Mouse (Mus musculus): ENCODE results near the gene Irs2.
A peak's percentile ranks its signal among the peaks of the same experiment; 100 is the strongest.

The Irs2 gene

GRCm38 (mm10) chr8:10980876-10981275 is 27.4 kb downstream of the Irs2 start:
- DNase-seq = no peak

GRCm38 (mm10) chr8:10979916-10980315 is 28.3 kb downstream of the Irs2 start:
- no peak for DNase-seq

DNA sequence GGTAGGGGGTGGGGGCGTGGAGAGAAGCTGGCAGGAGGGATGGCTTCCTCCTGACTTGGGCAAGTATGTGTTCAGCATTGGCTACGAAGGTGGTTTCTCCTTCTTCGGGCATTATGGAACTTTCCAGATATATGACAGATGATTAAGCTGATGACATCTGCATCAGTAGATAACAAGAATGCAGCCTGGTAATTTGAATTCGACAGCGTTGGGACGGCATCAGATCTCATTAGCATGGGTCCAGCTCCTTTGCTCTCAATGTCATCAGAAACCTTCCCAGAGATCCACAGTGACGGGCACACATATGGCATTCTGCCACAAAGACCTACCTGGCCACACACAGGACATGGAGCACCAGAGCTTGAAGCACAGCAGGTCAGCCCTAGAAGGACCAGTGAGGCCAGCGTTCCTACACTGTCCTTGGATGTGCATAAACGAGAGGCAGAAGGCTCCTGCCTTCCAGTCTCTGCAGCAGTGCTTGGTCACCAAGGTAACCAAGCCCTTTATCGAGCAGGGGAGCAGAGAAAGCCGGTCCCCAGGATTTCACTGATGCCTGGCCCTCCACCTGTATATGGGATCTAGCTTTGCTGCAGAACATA is 29.0 kb downstream of the Irs2 start:
- no peak for DNase-seq

DNA sequence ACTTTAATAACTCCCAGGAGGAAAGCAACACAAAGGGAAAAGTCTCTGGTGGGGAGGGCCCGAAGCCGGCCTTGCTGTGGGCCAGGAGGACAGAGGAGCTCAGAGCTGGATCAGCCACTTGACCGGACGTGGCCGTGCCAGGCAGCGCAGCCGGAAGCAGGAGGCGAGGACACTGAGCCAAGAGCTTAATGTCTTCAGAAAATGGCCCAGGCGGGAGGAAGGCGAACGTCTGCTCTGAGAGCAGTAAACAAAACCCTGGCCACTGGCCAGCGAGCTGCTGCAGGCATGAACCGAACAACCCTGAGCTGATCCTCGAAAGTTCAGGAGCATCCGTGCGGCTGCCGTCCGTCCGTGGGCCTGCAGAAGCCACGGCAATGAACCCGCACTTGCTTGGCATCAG is 29.9 kb downstream of the Irs2 start:
- DNase-seq = peak; percentile 70

DNA sequence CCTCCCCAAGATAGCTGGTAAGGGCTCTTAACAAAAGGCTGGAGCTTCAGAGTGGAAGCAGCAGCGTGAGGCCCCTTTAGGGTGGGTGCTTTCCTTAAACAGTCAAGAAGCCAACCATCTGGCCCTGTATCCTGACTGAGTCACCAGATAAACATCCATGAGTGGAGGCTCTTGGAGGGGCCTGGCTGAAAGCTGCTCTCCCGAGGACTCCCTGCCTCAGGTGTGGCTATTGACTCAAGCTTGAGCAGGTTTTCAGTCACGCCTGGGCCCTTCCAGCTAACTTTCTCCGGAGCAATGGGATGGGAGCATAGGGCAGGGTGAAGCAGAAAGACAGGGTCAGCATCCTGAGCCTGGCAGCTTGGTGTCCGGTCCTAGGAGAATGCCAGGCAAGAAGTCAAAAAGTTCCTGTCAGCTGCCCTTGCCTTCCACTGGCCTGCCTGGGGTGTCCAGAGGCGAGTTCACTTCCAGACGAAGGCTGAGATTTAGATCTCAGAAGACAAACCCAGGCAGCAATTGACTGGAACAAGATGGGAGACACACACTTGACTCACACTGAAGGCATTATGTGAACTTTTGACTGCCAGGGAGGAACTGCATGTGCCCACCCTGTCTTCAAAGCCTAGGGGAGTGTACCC is 30.4 kb downstream of the Irs2 start:
- DNase-seq = no peak

DNA sequence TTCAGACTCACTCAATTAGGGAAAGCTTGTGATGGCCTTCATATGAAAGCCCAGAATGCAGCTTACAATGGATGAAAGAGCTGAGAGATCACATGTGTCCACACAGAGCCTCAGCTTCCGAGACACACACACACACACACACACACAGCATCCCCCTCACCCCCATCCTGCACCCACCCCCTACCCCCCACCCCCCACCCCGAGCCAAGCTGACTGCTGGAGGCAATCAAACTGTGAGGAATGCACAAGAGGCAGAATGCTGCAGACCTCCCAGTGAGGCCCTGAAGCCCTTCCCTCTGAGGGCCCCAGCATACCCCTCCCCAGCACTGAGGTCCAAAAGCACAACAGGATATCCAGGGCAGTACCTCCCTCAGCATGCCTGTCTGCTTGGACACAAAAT is 33.6 kb downstream of the Irs2 start:
- DNase-seq = no peak

DNA sequence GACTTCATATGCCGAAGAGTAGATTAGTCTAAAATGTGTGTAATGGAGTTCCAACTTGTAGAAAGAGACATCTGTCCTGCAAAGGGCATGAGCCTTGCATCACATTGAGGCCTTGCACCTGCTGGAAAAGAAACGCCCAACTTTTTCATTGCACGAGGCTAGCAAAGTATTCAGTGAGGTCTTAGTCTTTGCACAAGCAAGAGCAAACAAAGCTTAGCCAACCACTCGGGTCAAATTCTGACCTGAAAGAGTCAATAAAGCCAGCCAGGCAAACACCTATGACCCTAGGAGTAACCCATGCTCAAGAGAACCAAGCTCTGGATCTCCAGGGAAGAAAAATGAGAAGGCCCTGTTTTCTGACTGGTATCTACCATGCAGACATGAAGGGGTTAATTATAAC is 34.1 kb downstream of the Irs2 start:
- no peak for DNase-seq

- DNase-seq = no peak
Measured at GRCm38 (mm10) chr8:10972851-10973452, 35.3 kb downstream of the Irs2 start.

GRCm38 (mm10) chr8:10971984-10972383 is 36.3 kb downstream of the Irs2 start:
- no peak for DNase-seq

DNA sequence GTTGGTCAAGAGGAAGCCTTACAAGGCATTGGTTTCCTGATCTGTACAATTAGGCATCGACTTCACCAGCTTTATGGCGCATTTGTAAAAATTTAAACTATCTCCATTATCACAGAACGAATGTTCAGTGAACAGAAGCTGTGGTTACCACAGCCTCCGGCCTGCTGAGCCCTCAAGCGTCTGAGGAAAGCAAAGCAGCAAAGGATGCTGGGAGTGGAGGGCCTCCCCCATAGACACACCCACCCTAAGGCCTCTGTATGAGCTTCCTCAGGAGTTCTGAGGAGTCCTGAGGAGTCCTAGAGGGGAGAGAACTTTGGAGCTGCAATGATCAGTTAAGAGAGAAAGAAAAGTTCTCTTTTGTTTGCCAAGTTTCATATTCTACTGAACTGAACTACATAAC is 36.7 kb downstream of the Irs2 start:
- no peak for DNase-seq

DNA sequence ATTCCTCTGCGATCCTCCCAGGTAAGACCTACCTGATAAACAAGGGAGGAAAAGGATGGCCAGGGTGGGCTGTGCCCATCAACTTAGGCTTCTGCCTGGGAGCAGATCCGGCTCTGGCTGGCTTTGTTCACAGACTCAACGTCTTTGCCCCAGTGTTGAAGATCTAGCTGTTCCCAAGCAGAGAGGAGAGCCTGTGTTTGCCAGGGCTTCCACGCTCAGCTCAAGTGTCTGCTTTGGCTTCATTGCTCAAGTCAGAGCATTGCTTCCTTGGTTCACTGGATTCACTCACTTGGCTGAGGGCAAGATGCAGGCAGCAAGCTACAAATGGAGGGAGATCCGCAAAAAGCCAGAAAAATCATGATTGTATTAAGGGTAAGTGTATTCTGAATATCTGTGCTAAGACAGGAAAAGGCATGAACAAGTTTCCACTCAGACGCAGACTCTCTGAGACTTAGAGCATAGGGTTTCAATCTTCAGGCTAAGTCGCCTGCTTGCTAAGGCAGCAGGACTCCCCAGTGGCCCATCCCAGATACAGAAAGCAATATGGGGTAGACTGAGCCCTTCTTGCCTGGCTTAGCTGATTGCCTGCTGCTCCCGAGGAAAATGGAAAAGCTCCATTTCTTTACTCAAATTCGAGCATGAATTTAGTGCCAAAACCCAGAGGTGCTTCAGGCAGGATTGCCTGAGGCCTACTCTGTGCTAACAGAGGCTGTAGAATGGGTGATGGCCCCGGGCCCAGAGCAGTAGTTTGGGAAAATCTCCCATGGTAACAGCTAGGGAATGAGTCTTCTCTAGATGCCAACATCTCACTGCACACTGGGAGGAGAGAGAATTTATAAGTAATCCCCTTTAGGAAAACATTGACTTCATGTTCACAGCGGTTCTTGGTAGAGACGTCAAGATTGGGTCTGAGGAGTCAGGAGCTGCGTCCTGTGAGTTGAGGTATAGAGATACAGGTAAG is 37.5 kb downstream of the Irs2 start:
- peak; percentile 36 for DNase-seq

- no peak for DNase-seq
Measured at GRCm38 (mm10) chr8:10968687-10969086, 39.6 kb downstream of the Irs2 start.

DNA sequence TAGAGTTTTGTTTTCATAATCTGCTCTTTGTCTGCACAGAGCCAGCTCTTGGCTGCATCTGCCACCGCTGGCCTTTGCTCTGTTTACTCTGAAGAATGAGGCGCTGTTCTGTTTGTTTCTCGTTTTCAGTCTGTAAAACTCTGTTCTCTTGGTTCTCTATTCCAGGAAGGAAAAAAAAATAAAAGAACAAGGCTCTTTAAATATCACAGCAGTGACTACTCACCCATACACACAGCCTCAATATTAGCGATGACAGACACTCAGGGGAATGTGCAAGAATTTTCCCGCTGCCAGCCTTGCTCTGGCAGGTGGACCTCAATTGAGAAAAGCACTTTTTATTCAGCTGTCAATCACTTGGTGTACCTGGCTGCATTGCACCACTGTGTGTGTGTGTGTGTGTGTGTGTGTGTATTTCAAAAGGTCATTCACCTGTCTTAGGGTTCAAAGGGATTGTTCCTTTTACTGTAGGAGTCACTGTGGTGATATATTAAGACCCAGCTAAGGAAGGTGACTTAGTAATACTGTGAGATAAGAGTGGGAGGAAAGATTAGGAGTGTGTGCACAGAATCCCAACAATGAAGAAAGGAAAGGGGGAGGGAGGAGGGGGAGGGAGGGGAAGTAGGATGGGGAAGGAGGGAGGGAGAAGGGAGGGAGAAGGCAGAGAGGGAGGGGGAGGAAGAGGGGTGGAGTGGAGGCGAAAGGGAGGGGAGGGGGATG is 42.7 kb downstream of the Irs2 start:
- DNase-seq = no peak

DNA sequence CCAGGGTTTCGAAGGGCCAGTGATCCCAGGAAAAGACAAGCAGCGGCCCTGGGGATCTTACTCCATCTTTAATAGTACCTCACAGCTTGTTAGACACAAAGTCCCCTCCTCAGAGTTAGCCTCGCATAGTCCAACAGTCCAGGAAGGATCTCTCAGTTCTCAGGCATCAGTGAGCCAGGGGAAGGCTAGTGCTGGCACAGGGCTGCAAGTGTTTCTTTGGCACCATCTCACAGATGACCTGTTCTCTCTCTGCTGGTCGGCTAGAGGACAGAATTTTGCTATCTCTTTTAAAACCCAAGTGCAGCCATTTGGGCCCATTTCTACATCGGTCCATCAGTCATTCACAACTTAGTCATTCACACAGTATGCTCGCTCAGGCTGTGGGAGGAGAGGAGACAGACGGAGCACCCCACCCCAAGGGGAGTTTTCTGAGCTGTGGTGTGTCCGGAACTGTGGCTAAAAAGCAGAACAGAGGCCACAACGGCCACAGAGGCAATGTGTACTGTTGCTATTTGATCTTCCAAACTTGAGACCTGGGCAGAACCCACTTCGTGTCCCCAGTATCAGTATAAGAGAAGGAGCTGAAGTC is 43.7 kb downstream of the Irs2 start:
- no peak for DNase-seq

DNA sequence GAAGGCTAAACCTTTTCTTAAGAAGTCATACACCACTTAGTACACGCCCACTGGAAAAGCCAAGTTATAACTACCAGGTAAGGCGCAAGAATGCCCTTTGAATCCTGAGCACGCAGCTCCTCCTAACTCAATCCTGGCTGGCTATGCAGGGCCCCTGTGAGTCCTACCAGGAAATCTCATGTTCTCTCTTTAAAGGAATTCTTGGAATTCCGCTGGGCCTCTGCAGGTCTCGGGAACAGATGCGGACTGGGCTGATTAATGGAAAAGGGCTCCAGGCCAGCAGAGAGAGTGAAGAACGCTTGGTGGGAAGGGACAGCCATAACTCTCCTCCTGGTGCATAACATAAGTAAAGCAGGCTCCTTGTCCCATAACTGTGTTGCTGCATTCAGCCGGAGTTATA is 46.3 kb downstream of the Irs2 start:
- DNase-seq = peak; percentile 67

DNA sequence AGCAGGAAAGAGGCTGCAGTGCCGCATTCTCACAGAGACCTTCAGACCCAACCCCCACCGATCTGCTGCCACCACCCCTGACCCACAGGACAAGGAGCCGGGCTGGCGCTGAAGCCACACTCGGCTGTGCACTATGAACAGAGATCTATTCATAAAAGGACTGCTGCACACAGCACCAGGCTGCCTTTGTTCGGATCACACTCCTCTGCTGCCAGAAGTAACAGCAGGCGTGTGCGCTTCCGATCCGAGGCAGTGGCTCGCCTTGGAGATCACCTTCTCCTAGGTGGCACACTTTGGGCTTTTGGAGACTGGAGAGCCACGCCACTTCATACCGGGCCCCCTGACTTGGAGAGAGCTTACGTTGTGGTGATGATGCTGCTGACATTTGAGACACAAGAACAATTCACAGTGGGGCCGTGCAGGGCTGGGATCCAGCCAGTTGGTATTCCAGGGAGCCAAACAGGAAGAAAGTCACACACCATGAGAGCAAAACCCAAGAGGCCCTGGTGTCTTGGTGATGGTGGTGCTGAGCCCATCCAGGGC is 47.9 kb downstream of the Irs2 start:
- DNase-seq = no peak

- no peak for DNase-seq
Measured at GRCm38 (mm10) chr8:10957292-10957955, 50.8 kb downstream of the Irs2 start.

- peak; percentile 93 for DNase-seq
Measured at GRCm38 (mm10) chr8:10953346-10954053, 54.8 kb downstream of the Irs2 start.

DNA sequence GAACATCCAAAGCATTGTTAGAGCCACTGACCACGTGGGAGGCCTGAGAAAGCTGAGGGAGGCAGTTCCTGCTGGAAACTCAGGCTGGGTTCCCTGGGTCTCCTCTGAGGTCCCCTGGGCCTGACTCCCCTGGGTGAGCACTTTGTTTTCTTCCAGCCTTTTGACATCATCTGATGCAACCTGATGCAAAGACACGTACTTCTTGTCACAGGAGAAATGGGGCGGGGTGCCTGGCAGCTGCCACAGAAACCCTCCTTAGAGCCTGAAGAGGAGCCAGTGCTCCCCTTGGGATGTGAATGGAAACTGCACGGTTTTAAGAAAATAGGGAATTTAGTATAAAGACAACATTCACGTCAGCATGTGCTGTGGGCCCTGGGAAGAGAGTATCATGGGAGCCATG is 55.6 kb downstream of the Irs2 start:
- no peak for DNase-seq

DNA sequence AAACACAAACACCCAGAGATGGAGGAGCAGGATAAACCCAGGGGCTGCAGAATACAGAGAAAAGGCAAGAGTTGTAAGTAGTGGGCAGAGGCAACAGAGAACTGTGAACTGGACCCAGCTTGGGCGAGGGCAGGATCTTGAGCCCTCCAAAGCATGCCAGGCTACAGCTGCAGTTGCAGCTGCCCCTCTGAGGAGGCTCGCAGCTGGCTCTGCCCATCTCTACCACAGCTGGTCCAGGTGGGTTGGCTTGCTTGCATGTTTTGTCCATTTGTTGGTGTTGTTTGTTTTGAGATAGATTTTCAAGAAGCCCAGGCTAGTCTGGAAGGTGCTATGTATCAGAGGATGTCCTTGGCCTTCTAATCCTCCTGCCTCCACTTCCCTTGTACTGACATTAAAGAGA is 56.0 kb downstream of the Irs2 start:
- DNase-seq = no peak

GRCm38 (mm10) chr8:10951567-10951966 is 56.7 kb downstream of the Irs2 start:
- no peak for DNase-seq

Measured in kidney, adult 18-20 months (tissue).